Mouse (Mus musculus) heart, embryonic 12.5 days (tissue): Measurements from ENCODE around the gene Mtif3. TPM values are rescaled to one million over a fixed set of nuclear protein-coding genes. Genes with fewer than 3 reads are reported as not detected.
A peak's percentile ranks its signal among the peaks of the same experiment; 100 is the strongest.

Source experiments
- ATAC-seq: fragments of 200-750 bp; cut with Nextera tagmentation; 2 replicates; pipeline ENCODE4 v1.8.0; 2017; ENCODE audit warnings: moderate TSS enrichment, moderate library complexity; ENCODE audit not compliant: insufficient number of reproducible peaks, low FRiP score
- H3K27ac ChIP-seq: fragments of 300-500 bp; sonication (generic); 2 replicates; pipeline ENCODE4 v1.5.1; 2016; ENCODE audit warnings: mild to moderate bottlenecking, moderate library complexity; ENCODE audit not compliant: poor library complexity, severe bottlenecking
- H3K27me3 ChIP-seq: fragments of 300-500 bp; sonication (generic); replicated peaks from 2 replicates; pipeline ENCODE4 v1.6.1; 2016; ENCODE audit warnings: mild to moderate bottlenecking, moderate library complexity
- H3K36me3 ChIP-seq: fragments of 300-500 bp; sonication (generic); 2 replicates; pipeline ENCODE4 v1.6.1; 2016; ENCODE audit warnings: mild to moderate bottlenecking, moderate library complexity
- H3K4me1 ChIP-seq: fragments of 300-500 bp; sonication (generic); replicated peaks from 2 replicates; pipeline ENCODE4 v1.6.1; 2016; ENCODE audit warnings: mild to moderate bottlenecking
- H3K4me2 ChIP-seq: fragments of 300-500 bp; sonication (generic); 2 replicates; pipeline ENCODE4 v1.6.1; 2016; ENCODE audit warnings: mild to moderate bottlenecking, moderate library complexity
- H3K4me3 ChIP-seq: fragments of 300-500 bp; sonication (generic); 2 replicates; pipeline ENCODE4 v1.5.1; 2016; ENCODE audit warnings: mild to moderate bottlenecking
- H3K9ac ChIP-seq: fragments of 300-500 bp; sonication (generic); 2 replicates; pipeline ENCODE4 v1.6.1; 2016; ENCODE audit warnings: mild to moderate bottlenecking, moderate library complexity
- H3K9me3 ChIP-seq: fragments of 300-500 bp; sonication (generic); replicated peaks from 2 replicates; pipeline ENCODE4 v1.6.1; 2016; ENCODE audit warnings: mild to moderate bottlenecking, moderate library complexity
- WGBS: fragments of 180-500 bp; shearing (Covaris S2); methylation state at CpG from one replicate; pipeline ENCODE4 v1.1.7; 2016; 5-methylcytosine and 5-hydroxymethylcytosine counted together
- polyA plus RNA-seq: library from polyadenylated mRNA; unstranded; fragments of >200 nt; fragmentation: Nextera tagmentation; extraction: Ambion mirVana; gene quantifications from 2 replicates; pipeline ENCODE4 v1.2.1, GENCODE M21; 2016

Mtif3 gene
- polyA plus RNA-seq, 1 experiment from 2014 or later: 17.1 TPM

DNA sequence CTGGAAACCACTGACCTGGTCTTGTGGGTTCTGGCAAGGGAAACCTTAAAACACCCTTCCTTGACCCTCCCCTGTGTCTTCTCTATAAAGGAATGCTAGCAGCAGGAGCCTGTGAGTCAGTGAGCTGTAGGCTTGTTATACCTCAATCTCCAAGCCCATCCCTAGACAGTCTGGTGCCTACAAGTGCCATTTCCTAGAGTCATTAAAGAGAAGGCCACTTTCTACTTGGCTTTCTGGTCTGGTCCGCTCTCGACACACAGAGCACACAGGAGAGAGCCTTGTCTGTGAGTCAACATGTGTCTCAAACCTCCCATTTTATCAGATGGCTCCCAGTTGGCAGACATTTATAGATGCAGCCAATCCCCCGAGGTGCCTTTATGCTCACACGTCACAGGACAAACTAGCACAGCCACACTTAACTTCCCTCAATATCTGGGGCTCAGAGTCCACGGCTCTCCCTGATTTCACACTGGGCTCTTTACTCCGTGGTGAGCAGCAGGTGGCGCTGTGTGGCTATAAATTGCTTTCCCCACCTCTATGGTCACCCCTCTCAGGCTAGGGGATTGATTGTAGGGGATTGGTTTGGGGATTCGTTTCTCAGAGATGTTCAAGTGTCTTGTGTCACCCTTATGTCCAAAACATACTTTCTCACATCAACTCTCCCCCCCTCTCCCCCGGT is 49.4 kb downstream of the Mtif3 start:
- H3K27ac ChIP-seq: no peak overlapping the region
- H3K4me3 ChIP-seq: no peak overlapping the region
- peaks cover 4% of the 10 kb centered on the region; the same call in 1 of the 2 replicates for H3K4me1 ChIP-seq
- no peaks in the 10 kb centered on the region for H3K36me3 ChIP-seq
- 27% methylated on average over 9 of the region's 9 CpGs for WGBS
- no peaks in the 10 kb centered on the region for H3K9me3 ChIP-seq
- no peak overlapping the region for H3K9ac ChIP-seq
- ATAC-seq: no peak
- H3K27me3 ChIP-seq: peaks cover 7% of the 10 kb centered on the region; the same call in 1 of the 2 replicates
- H3K4me2 ChIP-seq: no peak overlapping the region

- no peaks in the 10 kb centered on the region for H3K9me3 ChIP-seq
- 75% methylated on average over 7 of the region's 7 CpGs for WGBS
- no peak overlapping the region for H3K9ac ChIP-seq
- H3K4me3 ChIP-seq: no peak overlapping the region
- peaks cover 4% of the 10 kb centered on the region; the same call in 1 of the 2 replicates for H3K4me1 ChIP-seq
- H3K36me3 ChIP-seq: no peaks in the 10 kb centered on the region
- no peak overlapping the region for H3K27ac ChIP-seq
- peaks cover 7% of the 10 kb centered on the region; the same call in 1 of the 2 replicates for H3K27me3 ChIP-seq
- no peak for ATAC-seq
- no peak overlapping the region for H3K4me2 ChIP-seq
These were observed 50.2 kb downstream of the Mtif3 start for GRCm38 (mm10) chr5:146913355-146913754.

GRCm38 (mm10) chr5:146912206-146912605 is 51.4 kb downstream of the Mtif3 start:
- WGBS: 11% methylated on average over 9 of the region's 9 CpGs
- H3K4me3 ChIP-seq: no peak overlapping the region
- peaks cover 4% of the 10 kb centered on the region; the same call in 1 of the 2 replicates for H3K4me1 ChIP-seq
- no peak for ATAC-seq
- H3K9me3 ChIP-seq: no peaks in the 10 kb centered on the region
- no peak overlapping the region for H3K27ac ChIP-seq
- H3K4me2 ChIP-seq: no peak overlapping the region
- no peak overlapping the region for H3K9ac ChIP-seq
- peaks cover 17% of the 10 kb centered on the region; the same call in 1 of the 2 replicates for H3K27me3 ChIP-seq
- H3K36me3 ChIP-seq: no peaks in the 10 kb centered on the region

GRCm38 (mm10) chr5:146908629-146909028 is 55.0 kb downstream of the Mtif3 start:
- Histone ChIP-seq H3K9ac (no peak overlapping the region), H3K27ac (no peak overlapping the region), H3K9me3 (no peaks in the 10 kb centered on the region), H3K36me3 (no peaks in the 10 kb centered on the region), H3K27me3 (peaks cover 20% of the 10 kb centered on the region; the same call in 1 of the 2 replicates), H3K4me1 (peaks cover 4% of the 10 kb centered on the region; the same call in 1 of the 2 replicates), H3K4me2 (no peak overlapping the region), H3K4me3 (no peak overlapping the region)
- WGBS: 44% methylated on average over 11 of the region's 11 CpGs
- no peak for ATAC-seq

- no peaks in the 10 kb centered on the region for H3K9me3 ChIP-seq
- no peak overlapping the region for H3K4me2 ChIP-seq
- ATAC-seq: no peak
- no peaks in the 10 kb centered on the region for H3K36me3 ChIP-seq
- H3K27ac ChIP-seq: no peak overlapping the region
- H3K4me3 ChIP-seq: no peak overlapping the region
- peaks cover 4% of the 10 kb centered on the region; the same call in 1 of the 2 replicates for H3K4me1 ChIP-seq
- 0 out of 2 replicates have a peak, but pooled peaks cover 13% of the 10 kb centered on the region for H3K27me3 ChIP-seq
- WGBS: 29% methylated on average over 5 of the region's 5 CpGs
- no peak overlapping the region for H3K9ac ChIP-seq
These were observed 56.1 kb downstream of the Mtif3 start for GRCm38 (mm10) chr5:146907533-146907932.

- H3K27me3 ChIP-seq: 0 out of 2 replicates have a peak, but pooled peaks cover 13% of the 10 kb centered on the region
- no peaks in the 10 kb centered on the region for H3K4me1 ChIP-seq
- no peaks in the 10 kb centered on the region for H3K9me3 ChIP-seq
- H3K36me3 ChIP-seq: no peaks in the 10 kb centered on the region
- peak overlapping the region; percentile 44 for H3K4me2 ChIP-seq
- ATAC-seq: peak; percentile 51; the same call in 1 of the 2 replicates
- H3K27ac ChIP-seq: no peak overlapping the region
- 22% methylated on average over 14 of the region's 14 CpGs for WGBS
- H3K4me3 ChIP-seq: 0 out of 2 replicates have a peak overlapping the region, but pooled peaks have one; percentile 15
- H3K9ac ChIP-seq: no peak overlapping the region
These were observed 58.0 kb downstream of the Mtif3 start for GRCm38 (mm10) chr5:146905486-146906172.

DNA sequence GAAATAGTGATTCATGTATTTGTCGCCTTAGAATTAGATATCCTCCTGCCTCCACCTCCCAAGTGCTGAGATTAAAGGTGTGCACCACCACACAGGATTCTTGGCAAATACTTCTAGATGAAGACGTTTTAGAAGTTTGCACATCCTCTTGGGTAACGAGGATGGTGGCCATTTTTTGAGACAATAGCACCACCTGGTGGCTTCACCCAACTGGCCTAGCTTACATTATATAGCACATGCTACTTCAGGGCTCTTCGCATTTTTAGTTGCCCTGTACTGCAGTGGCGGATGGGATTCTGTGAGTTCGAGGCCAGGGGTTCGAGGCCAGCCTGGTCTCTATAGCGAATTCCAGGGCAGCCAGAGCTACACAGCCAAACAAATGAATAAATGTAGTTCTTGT is 59.2 kb downstream of the Mtif3 start:
- peak; percentile 37; the same call in 1 of the 2 replicates for ATAC-seq

More for the DNA sequence above, 59.2 kb downstream of the Mtif3 start:
- Histone ChIP-seq H3K4me1 (no peaks in the 10 kb centered on the region), H3K27ac (no peak overlapping the region), H3K9ac (no peak overlapping the region), H3K27me3 (0 out of 2 replicates have a peak, but pooled peaks cover 13% of the 10 kb centered on the region), H3K4me3 (no peak overlapping the region), H3K36me3 (no peaks in the 10 kb centered on the region), H3K4me2 (no peak overlapping the region), H3K9me3 (no peaks in the 10 kb centered on the region)
- 27% methylated on average over 8 of the region's 8 CpGs for WGBS

Other genes with a start within 250 kb of the Mtif3 start
- gene Usp12, start 168.8 kb downstream of the Mtif3 start, polyA plus RNA-seq: 17.5 and 18.0 TPM in 2 replicates
- gene Rpl21, start 130.9 kb downstream of the Mtif3 start, polyA plus RNA-seq: 370 and 375 TPM in 2 replicates
- 9.0 and 10.3 TPM in 2 replicates for gene Rasl11a, start 118.7 kb downstream of the Mtif3 start, polyA plus RNA-seq
- 82.3 and 85.5 TPM in 2 replicates for gene Gtf3a, start 15.1 kb downstream of the Mtif3 start, polyA plus RNA-seq
- 14.0 and 14.3 TPM in 2 replicates for gene Lnx2, start 112.8 kb upstream of the Mtif3 start, polyA plus RNA-seq
- 91.3 and 94.0 TPM in 2 replicates for gene Polr1d, start 113.2 kb upstream of the Mtif3 start, polyA plus RNA-seq
- gene Gsx1, start 224.9 kb upstream of the Mtif3 start, polyA plus RNA-seq: not detected in 2 replicates